10 mouse cellular contexts compared by ENCODE assay signal in the genomic region with DNA sequence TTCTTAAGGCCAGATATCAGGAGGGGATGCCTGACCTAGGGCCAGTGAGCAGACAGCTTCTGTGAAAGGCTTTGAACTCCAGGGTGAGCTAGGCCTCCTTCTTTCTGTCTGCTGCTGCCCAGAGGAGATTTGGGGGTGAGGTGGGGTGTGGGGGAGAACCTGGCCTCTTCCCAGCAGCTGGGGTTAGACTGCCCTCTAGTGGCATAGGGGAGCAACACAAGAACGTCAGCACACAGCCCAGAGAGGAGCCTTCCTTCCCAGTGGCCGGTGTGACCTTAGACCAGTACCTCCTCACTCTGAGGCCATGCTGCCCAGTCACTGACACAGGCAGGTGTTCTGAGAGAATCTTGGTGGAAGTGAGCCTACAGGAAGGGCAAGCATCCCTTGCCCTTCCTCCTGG. TPM values are rescaled to one million over a fixed set of nuclear protein-coding genes. Genes with fewer than 3 reads are reported as not detected.
DNase-seq lines count a peak whose midpoint lies in the region; ATAC-seq lines count a peak whose summit lies in the region.
"Had no signal": no experiment of that assay in that cellular context is flagged by ENCODE, and none has a peak within 500 bp of the region (broad histone marks: within the 10 kb centered on the region; RNA-seq: fewer than 3 reads in every experiment).

No protein-coding gene starts in this region.

- H3K9me3 ChIP-seq in forebrain, embryonic 11.5 days (ENCODE audit: control insufficient read depth, low read length) = no peaks in the 10 kb centered on the region
- H3K9me3 ChIP-seq in forebrain, embryonic 12.5 days = no peaks in the 10 kb centered on the region
- H3K9me3 ChIP-seq in neural tube, embryonic 15.5 days (replicated peaks) = no peaks in the 10 kb centered on the region
- no peaks in the 10 kb centered on the region for H3K9me3 ChIP-seq in hindbrain, embryonic 11.5 days (ENCODE audit: control insufficient read depth, low read length)
- H3K9me3 ChIP-seq: heart, embryonic 13.5 days had no signal

- 0 out of 2 replicates have a peak, but pooled peaks have one; percentile 6 for ATAC-seq in forebrain, embryonic 11.5 days (replicated peaks; ENCODE audit: low FRiP score)
- ATAC-seq in forebrain, embryonic 12.5 days (ENCODE audit: low FRiP score) = no peak
- no peak for ATAC-seq in neural tube, embryonic 15.5 days (ENCODE audit: low FRiP score)
- no peak for ATAC-seq in hindbrain, embryonic 11.5 days (ENCODE audit: low FRiP score)
- ATAC-seq: Patski had no signal

- H3K36me3 ChIP-seq in forebrain, embryonic 11.5 days (ENCODE audit: control insufficient read depth, insufficient read depth, low read length) = no peaks in the 10 kb centered on the region
- no peaks in the 10 kb centered on the region for H3K36me3 ChIP-seq in forebrain, embryonic 12.5 days (replicated peaks)
- H3K36me3 ChIP-seq in neural tube, embryonic 15.5 days = no peaks in the 10 kb centered on the region
- no peaks in the 10 kb centered on the region for H3K36me3 ChIP-seq in hindbrain, embryonic 11.5 days (ENCODE audit: control insufficient read depth, insufficient read depth, low read length)
- H3K36me3 ChIP-seq: heart, embryonic 13.5 days had no signal

- H3K27me3 ChIP-seq in forebrain, embryonic 11.5 days (ENCODE audit: control insufficient read depth, insufficient read depth, low read length) = peaks cover 25% of the 10 kb centered on the region
- H3K27me3 ChIP-seq in forebrain, embryonic 12.5 days = peaks cover 86% of the 10 kb centered on the region
- peaks cover 23% of the 10 kb centered on the region for H3K27me3 ChIP-seq in neural tube, embryonic 15.5 days (replicated peaks)
- H3K27me3 ChIP-seq in hindbrain, embryonic 11.5 days (ENCODE audit: control insufficient read depth, insufficient read depth, low read length) = peaks cover 24% of the 10 kb centered on the region

- peaks cover 37% of the 10 kb centered on the region for H3K4me1 ChIP-seq in forebrain, embryonic 11.5 days (replicated peaks; ENCODE audit: control insufficient read depth, insufficient read depth, low read length)
- peaks cover 53% of the 10 kb centered on the region for H3K4me1 ChIP-seq in forebrain, embryonic 12.5 days
- peaks cover 36% of the 10 kb centered on the region for H3K4me1 ChIP-seq in neural tube, embryonic 15.5 days
- peaks cover 24% of the 10 kb centered on the region for H3K4me1 ChIP-seq in hindbrain, embryonic 11.5 days (replicated peaks; ENCODE audit: control insufficient read depth, insufficient read depth, low read length)

- WGBS in forebrain, embryonic 11.5 days = 0% methylated on average over 2 of the region's 2 CpGs
- WGBS in forebrain, embryonic 12.5 days = 4% methylated on average over 2 of the region's 2 CpGs
- WGBS in neural tube, embryonic 15.5 days = 0% methylated on average over 2 of the region's 2 CpGs
- 8% methylated on average over 2 of the region's 2 CpGs for WGBS in hindbrain, embryonic 11.5 days

- no peak overlapping the region for H3K27ac ChIP-seq in forebrain, embryonic 11.5 days (ENCODE audit: low read depth, low read length)
- no peak overlapping the region for H3K27ac ChIP-seq in forebrain, embryonic 12.5 days
- H3K27ac ChIP-seq in neural tube, embryonic 15.5 days (replicated peaks) = no peak overlapping the region
- H3K27ac ChIP-seq in hindbrain, embryonic 11.5 days (ENCODE audit: low read depth, low read length) = no peak overlapping the region
- H3K27ac ChIP-seq: heart, embryonic 13.5 days had no signal

- peak; percentile 87 for DNase-seq in forebrain, embryonic 11.5 days (ENCODE audit: low spot score)
- DNase-seq in neural tube, embryonic 10.5 days (ENCODE audit: extremely low spot score, low spot score) = peak; percentile 64
- DNase-seq in c-Kit-positive CD71-positive TER-119-positive erythroid progenitor cells, embryonic 14.5 days (ENCODE audit: low spot score) = peak; percentile 43
- peak; percentile 83 for DNase-seq in hindbrain, embryonic 11.5 days (ENCODE audit: low spot score)
- peak; percentile 59 for DNase-seq in lung, postnatal 10 days
- DNase-seq in spleen, postnatal 4 days (ENCODE audit: low spot score in 2 of 2) = peak; percentile 58 to 80

- H3K4me2 ChIP-seq in forebrain, embryonic 11.5 days (ENCODE audit: low read depth, low read length, severe bottlenecking) = no peak overlapping the region
- no peak overlapping the region for H3K4me2 ChIP-seq in forebrain, embryonic 12.5 days
- H3K4me2 ChIP-seq in neural tube, embryonic 15.5 days = no peak overlapping the region
- no peak overlapping the region for H3K4me2 ChIP-seq in hindbrain, embryonic 11.5 days (replicated peaks; ENCODE audit: low read depth, low read length)
- H3K4me2 ChIP-seq: heart, embryonic 13.5 days had no signal

- no peak overlapping the region for H3K9ac ChIP-seq in forebrain, embryonic 11.5 days (ENCODE audit: low read length)
- H3K9ac ChIP-seq in forebrain, embryonic 12.5 days = no peak overlapping the region
- H3K9ac ChIP-seq in neural tube, embryonic 15.5 days (replicated peaks) = no peak overlapping the region
- no peak overlapping the region; the same call in 1 of the 2 replicates for H3K9ac ChIP-seq in hindbrain, embryonic 11.5 days (ENCODE audit: low read depth, low read length)
- H3K9ac ChIP-seq: heart, embryonic 13.5 days had no signal

- H3K4me3 ChIP-seq in forebrain, embryonic 11.5 days (ENCODE audit: low read depth, low read length) = no peak overlapping the region
- H3K4me3 ChIP-seq in forebrain, embryonic 12.5 days (replicated peaks) = no peak overlapping the region
- no peak overlapping the region for H3K4me3 ChIP-seq in neural tube, embryonic 15.5 days (replicated peaks)
- H3K4me3 ChIP-seq in hindbrain, embryonic 11.5 days (ENCODE audit: low read depth, low read length) = no peak overlapping the region
- H3K4me3 ChIP-seq: heart, embryonic 13.5 days had no signal

RNA-seq across cellular contexts. Expression of a gene that starts 10.4 kb away (rescaled TPM):
- 0.36 TPM in 1 of 2 replicates, not detected in the other for polyA plus RNA-seq in forebrain, embryonic 11.5 days (2014; fragmentation: Nextera tagmentation; extraction: Ambion mirVana)
- 0.28 TPM in 1 of 2 replicates, not detected in the other for polyA plus RNA-seq in forebrain, embryonic 12.5 days (2016; fragmentation: Nextera tagmentation; extraction: Ambion mirVana)
- 0.78 and 0.83 TPM in 2 replicates for polyA plus RNA-seq in neural tube, embryonic 15.5 days (2015; fragmentation: Nextera tagmentation; extraction: Ambion mirVana)
- polyA plus RNA-seq in hindbrain, embryonic 11.5 days (2014; fragmentation: Nextera tagmentation; extraction: Ambion mirVana) = 0.13 and 0.25 TPM in 2 replicates
- polyA plus RNA-seq: Patski had no signal

RNA-seq across cellular contexts. Expression of a gene that starts 42.9 kb away (rescaled TPM):
- polyA plus RNA-seq in forebrain, embryonic 11.5 days (2014; fragmentation: Nextera tagmentation; extraction: Ambion mirVana) = 0.16 TPM in 1 of 2 replicates, not detected in the other
- polyA plus RNA-seq in forebrain, embryonic 12.5 days (2016; fragmentation: Nextera tagmentation; extraction: Ambion mirVana) = 0.31 TPM in 1 of 2 replicates, not detected in the other
- 0.26 TPM in 1 of 2 replicates, not detected in the other for polyA plus RNA-seq in neural tube, embryonic 15.5 days (2015; fragmentation: Nextera tagmentation; extraction: Ambion mirVana)
- 0.20 and 0.49 TPM in 2 replicates for polyA plus RNA-seq in hindbrain, embryonic 11.5 days (2014; fragmentation: Nextera tagmentation; extraction: Ambion mirVana)
- polyA plus RNA-seq: heart, embryonic 13.5 days had no signal

RNA-seq across cellular contexts. Expression of a gene that starts 52.7 kb away (rescaled TPM):
- polyA plus RNA-seq in forebrain, embryonic 11.5 days (2014; fragmentation: Nextera tagmentation; extraction: Ambion mirVana) = 10.4 and 12.2 TPM in 2 replicates
- polyA plus RNA-seq in forebrain, embryonic 12.5 days (2016; fragmentation: Nextera tagmentation; extraction: Ambion mirVana) = 11.4 and 11.7 TPM in 2 replicates
- 9.5 and 12.4 TPM in 2 replicates for polyA plus RNA-seq in neural tube, embryonic 15.5 days (2015; fragmentation: Nextera tagmentation; extraction: Ambion mirVana)
- 8.1 and 8.6 TPM in 2 replicates for polyA plus RNA-seq in hindbrain, embryonic 11.5 days (2014; fragmentation: Nextera tagmentation; extraction: Ambion mirVana)

RNA-seq across cellular contexts. Expression of a gene that starts 52.8 kb away (rescaled TPM):
- polyA plus RNA-seq in forebrain, embryonic 11.5 days (2014; fragmentation: Nextera tagmentation; extraction: Ambion mirVana) = 725 and 780 TPM in 2 replicates
- polyA plus RNA-seq in forebrain, embryonic 12.5 days (2016; fragmentation: Nextera tagmentation; extraction: Ambion mirVana) = 627 and 646 TPM in 2 replicates
- polyA plus RNA-seq in neural tube, embryonic 15.5 days (2015; fragmentation: Nextera tagmentation; extraction: Ambion mirVana) = 426 and 468 TPM in 2 replicates
- polyA plus RNA-seq in hindbrain, embryonic 11.5 days (2014; fragmentation: Nextera tagmentation; extraction: Ambion mirVana) = 736 and 767 TPM in 2 replicates
